Mouse (Mus musculus) right cerebral cortex, postnatal 14 days (tissue): ENCODE data around the gene Srrm1.

Experiments
- DNase-seq: peaks from one replicate; pipeline ENCODE4 v3.0.0; 2022

The Srrm1 gene

DNA sequence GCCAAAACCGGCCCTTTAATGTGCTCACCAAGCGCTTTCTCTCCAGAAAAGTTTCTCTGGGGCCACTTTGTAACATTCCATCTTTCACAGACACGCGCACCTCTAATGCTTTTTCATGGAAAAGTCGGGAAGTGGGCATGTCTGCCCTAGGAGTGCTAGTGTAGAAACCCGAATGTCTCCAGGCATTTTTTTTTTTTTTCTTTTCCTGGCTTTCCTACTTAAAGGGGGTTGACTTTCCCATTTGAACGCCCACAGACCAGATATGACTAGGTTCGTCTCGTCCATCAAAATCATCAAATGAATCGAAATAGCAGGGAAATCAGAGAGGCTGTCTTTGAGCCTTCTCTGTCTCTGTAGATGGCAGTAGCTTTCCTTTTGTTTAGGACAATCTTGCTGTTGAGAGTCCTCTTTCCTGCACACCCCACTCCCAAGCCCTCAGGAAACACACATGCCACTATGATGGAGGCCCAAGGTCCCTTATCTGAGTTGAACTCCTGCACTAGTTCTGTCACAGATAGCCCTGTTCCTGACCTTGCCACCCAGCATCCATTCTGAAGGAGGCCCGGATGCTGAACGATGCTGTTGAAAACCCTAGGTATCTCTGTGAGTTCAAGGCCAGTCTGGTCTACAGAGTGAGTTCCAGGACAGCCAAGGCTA lies 801 bp upstream of the Srrm1 start:
- no peak for DNase-seq

DNA sequence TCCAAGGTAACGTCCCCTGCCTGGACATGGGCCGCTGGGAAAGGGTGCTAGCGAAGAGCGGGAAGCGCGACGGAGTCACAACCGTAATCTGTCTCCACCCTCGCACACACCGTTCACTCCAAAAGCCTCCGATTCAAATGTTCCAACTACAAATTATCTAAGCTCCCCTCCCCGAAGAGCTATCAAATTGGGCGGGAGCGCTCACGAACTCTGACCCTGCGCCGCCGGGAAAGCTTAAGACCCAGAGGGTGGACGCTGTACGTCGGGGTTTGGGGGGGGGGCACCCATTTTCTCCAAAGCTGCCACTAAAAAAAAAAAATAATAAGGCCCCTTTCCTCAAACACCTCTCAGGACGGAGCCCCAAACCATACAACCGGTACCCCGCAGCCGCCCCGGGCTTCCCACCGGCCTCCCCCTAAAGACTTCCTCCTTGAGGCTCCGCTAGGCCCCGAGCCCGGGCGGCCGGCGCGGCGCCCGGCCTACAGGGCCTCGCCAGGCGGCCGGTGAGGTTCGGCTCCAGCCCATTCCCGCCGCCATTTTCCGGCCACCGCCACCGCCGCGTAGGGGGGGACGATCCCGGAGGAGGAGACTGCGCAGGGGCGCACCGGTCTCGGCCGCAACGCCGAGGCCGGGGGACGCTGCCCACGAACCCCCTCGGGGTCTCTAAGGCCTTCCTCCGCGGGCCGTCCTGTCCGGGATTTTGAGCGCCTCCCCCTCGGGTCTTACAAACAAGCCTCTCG lies 625 bp downstream of the Srrm1 start:
- DNase-seq = peak; percentile 42

- no peak for DNase-seq
Measured at GRCm38 (mm10) chr4:135337376-135337942, 15.7 kb downstream of the Srrm1 start.

- no peak for DNase-seq
Measured at GRCm38 (mm10) chr4:135336023-135336357, 17.1 kb downstream of the Srrm1 start.

DNA sequence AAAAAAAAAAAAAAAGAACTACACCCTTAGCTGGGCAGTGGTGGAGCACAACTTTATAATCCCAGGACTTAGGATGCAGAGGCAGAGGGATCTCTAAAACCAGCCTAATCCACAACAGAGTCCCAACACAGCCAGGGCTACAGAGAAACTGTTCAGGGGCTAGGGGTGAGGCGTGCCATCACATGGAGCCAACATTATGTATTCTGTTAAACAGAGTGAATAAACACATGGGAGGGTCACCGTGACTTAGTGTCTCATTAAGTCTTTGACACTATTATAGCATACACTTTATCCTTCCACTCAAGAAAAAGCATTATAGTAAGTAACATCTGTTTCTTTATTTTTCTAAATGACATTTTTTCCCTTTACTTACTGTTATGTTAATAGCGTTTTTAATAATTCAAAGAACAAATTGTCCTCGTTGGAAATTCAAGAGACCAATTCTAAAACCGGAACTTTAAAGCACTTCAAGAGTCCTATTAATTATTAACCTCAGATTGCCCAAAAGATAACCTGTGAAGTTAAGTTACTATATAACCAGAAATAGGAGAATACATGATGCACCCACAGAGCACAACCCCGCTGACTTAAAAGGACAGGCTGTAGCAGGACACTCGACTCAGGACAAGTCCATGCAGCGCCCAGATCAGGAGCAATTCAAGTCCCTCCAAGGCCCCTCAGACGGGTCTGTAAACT lies 17.6 kb downstream of the Srrm1 start:
- DNase-seq = no peak

DNA sequence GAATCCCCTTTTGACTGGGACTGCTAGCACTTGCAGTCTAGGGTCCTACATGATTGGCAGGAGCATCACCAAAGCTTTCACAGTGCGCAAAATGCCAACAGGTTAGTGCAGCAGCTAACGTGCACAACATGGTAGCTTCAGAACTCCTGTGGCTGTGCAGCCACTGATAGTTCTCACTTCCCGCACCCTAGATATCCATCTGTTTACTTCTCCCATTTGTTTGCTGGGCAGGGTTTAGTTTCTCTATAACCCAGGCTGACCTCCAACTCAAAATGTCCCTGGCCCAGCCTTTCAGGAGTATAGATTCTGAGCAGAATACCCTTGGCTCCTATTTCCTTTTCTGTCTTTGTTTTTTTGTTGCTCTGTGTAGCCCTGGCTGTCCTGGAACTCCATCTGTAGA lies 26.7 kb downstream of the Srrm1 start:
- no peak for DNase-seq

DNA sequence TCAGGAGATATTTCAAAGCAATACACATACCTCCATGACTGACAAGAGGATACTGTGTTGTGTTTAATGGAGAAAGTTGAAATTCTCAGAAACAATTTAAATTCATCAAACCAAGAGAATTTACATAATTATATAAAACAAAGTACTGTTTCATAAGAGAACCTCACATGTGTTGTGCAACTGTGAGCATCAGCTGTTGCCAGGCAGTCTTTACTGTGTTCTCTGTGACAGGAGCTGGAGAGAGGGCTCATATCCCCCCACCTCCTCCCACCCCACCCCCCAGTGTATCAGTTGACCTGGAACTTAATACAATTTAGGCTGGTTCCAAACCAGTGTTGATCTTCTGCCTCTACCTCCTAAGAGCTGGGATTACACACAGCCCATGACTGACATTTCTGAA lies 27.1 kb downstream of the Srrm1 start:
- DNase-seq = no peak

DNA sequence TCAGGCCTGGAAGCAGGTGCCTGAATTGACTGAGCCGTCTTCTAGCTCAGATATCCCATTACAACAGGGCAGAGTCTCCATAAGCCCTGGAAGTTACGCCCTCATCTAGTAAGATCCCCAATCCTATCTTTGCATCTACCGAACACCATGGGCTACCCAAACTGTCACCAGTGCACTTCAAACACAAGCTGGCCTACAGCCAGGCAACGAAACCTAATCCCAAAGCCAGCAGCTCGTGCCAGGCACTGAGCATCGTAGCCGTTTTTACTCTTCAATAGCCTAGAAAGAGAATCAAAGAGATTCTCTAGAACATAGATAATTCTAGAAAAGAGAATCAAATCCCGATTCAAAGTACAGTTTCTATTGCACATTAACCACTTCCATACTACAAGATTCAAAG lies 30.1 kb downstream of the Srrm1 start:
- no peak for DNase-seq

GRCm38 (mm10) chr4:135317966-135318365 lies 35.2 kb downstream of the Srrm1 start:
- peak; percentile 73 for DNase-seq

GRCm38 (mm10) chr4:135317539-135317938 lies 35.6 kb downstream of the Srrm1 start:
- DNase-seq = no peak

DNA sequence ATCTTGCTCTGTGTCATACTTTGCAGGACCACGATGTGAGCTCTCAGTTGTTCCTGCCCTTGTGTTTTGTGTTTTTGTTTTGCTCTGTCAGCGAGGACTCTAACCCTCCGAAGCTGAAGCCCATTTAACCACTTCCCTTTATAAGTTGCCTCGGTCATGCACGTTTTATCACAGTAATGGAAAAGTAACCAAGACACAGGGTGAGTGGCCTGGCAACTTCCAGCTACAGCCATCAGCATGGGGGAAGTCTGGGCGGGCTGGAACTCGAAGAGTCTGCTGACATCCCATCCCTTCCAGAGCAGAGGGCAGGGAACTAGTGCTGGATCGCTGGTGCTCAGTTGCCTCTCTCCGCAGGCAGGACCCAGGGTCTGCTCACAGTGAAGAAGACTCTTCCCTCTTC lies 37.8 kb downstream of the Srrm1 start:
- DNase-seq = no peak

DNA sequence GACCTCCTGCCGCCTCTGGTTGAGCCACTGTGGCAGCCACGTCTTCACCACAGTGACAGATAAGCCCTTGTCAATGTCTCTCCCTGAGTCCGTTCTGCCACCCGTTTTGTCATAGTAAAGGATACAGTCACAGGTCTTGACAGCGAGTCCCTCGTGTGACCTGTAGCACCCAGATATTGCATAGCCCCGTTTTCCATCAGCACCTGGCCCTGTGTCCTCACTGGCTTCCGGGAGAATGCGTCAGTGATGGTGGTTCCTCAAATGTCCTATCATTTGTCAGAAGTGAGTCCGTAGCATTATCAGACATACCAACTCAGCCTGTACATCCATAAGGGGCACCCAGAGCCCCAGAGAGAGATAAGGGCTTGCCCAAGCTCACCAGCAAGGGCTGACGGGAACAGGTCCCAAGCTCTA lies 38.7 kb downstream of the Srrm1 start:
- DNase-seq = no peak

DNA sequence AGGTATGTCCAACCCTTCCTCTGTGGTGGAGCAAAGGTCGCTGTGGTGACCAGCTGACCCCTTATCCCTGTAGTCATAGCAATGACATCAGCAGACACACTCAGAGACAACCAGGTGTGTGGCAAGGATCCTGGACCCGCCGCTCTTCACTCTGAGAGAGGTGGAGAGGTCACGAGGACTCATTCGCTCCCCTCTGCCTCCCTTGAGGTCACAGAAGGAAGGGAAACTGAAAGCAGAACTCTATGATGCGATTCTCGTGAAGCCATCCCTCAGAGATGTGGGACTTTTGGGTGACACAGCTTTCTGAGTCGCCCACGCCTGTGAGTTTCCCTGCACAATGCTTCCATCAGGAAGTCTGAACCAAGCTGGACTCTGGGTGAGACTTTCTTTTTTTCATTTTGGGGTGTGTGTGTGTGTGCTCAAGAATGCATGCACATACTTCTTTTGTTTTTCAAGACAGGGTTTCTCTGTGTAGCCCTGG lies 39.3 kb downstream of the Srrm1 start:
- no peak for DNase-seq

GRCm38 (mm10) chr4:135313111-135313691 lies 39.9 kb downstream of the Srrm1 start:
- no peak for DNase-seq

- DNase-seq = no peak
Measured at GRCm38 (mm10) chr4:135312706-135313105, 40.4 kb downstream of the Srrm1 start.

- no peak for DNase-seq
Measured at GRCm38 (mm10) chr4:135310371-135310770, 42.8 kb downstream of the Srrm1 start.

GRCm38 (mm10) chr4:135309726-135310125 lies 43.4 kb downstream of the Srrm1 start:
- no peak for DNase-seq

GRCm38 (mm10) chr4:135309112-135309659 lies 43.9 kb downstream of the Srrm1 start:
- DNase-seq = no peak

GRCm38 (mm10) chr4:135306971-135307632 lies 46.0 kb downstream of the Srrm1 start:
- no peak for DNase-seq

- DNase-seq = peak; percentile 24
Measured at GRCm38 (mm10) chr4:135306533-135306932, 46.6 kb downstream of the Srrm1 start.

DNA sequence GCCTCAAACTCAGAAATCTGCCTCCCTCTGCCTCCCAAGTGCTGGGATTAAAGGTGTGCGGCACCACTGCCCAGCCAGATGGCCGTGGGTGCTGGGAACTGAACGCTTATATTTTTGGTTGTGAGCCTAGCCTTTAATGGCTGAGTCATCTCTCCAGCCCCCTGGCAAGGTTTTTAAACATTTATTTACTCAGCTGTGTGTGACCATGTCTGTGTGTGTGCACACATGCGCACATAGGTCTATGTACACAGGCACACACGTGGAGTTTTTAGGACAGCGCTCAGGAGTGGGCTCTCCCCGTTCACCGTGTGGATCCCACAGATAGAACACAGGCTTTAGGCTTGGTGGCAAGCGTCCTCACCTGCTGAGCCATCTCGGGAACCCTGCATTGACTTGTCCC lies 50.9 kb downstream of the Srrm1 start:
- DNase-seq = no peak

GRCm38 (mm10) chr4:135301166-135301565 lies 52.0 kb downstream of the Srrm1 start:
- DNase-seq = no peak
